Mouse (Mus musculus) embryo, embryonic 11 days (tissue): ENCODE results near the gene Ripor2.

Experiments used
- DNase-seq: peaks from one replicate; pipeline ENCODE4 v3.0.0-alpha.2; 2015

Gene Ripor2

GRCm38 (mm10) chr13:24651018-24651417 is 69.0 kb downstream of the Ripor2 start:
- no peak for DNase-seq

GRCm38 (mm10) chr13:24654919-24655635 is 73.1 kb downstream of the Ripor2 start:
- no peak for DNase-seq

GRCm38 (mm10) chr13:24656719-24657497 is 74.9 kb downstream of the Ripor2 start:
- DNase-seq = peak; percentile 33

- DNase-seq = no peak
Observed at GRCm38 (mm10) chr13:24666763-24667162, 84.8 kb downstream of the Ripor2 start.

- no peak for DNase-seq
Observed at GRCm38 (mm10) chr13:24668556-24668955, 86.6 kb downstream of the Ripor2 start.

- DNase-seq = no peak
Observed at GRCm38 (mm10) chr13:24670676-24671075, 88.7 kb downstream of the Ripor2 start.

- DNase-seq = peak; percentile 42
Observed at GRCm38 (mm10) chr13:24679027-24679680, 97.2 kb downstream of the Ripor2 start.

- DNase-seq = no peak
Observed at GRCm38 (mm10) chr13:24680951-24681350, 99.0 kb downstream of the Ripor2 start.

- DNase-seq = no peak
Observed at GRCm38 (mm10) chr13:24682346-24682745, 100.4 kb downstream of the Ripor2 start.

GRCm38 (mm10) chr13:24684503-24684902 is 102.5 kb downstream of the Ripor2 start:
- no peak for DNase-seq

- no peak for DNase-seq
Observed at GRCm38 (mm10) chr13:24685846-24686245, 103.9 kb downstream of the Ripor2 start.

- peak; percentile 87 for DNase-seq
Observed at GRCm38 (mm10) chr13:24686705-24687665, 105.0 kb downstream of the Ripor2 start.

- DNase-seq = no peak
Observed at GRCm38 (mm10) chr13:24693312-24693711, 111.3 kb downstream of the Ripor2 start.

- DNase-seq = no peak
Observed at GRCm38 (mm10) chr13:24698746-24699145, 116.8 kb downstream of the Ripor2 start.

- no peak for DNase-seq
Observed at GRCm38 (mm10) chr13:24702128-24702527, 120.1 kb downstream of the Ripor2 start.

- no peak for DNase-seq
Observed at GRCm38 (mm10) chr13:24709656-24710396, 127.8 kb downstream of the Ripor2 start.

GRCm38 (mm10) chr13:24710968-24711367 is 129.0 kb downstream of the Ripor2 start:
- DNase-seq = no peak

- DNase-seq = no peak
Observed at GRCm38 (mm10) chr13:24712581-24713130, 130.7 kb downstream of the Ripor2 start.

- peak; percentile 89 for DNase-seq
Observed at GRCm38 (mm10) chr13:24713434-24714000, 131.5 kb downstream of the Ripor2 start.

GRCm38 (mm10) chr13:24714360-24714885 is 132.4 kb downstream of the Ripor2 start:
- no peak for DNase-seq

GRCm38 (mm10) chr13:24715601-24716000 is 133.6 kb downstream of the Ripor2 start:
- DNase-seq = no peak
